Mouse (Mus musculus) myocyte (in vitro differentiated cells): ENCODE results near the gene Ripply1. TPM values are rescaled to one million over a fixed set of nuclear protein-coding genes. Genes with fewer than 3 reads are reported as not detected.

Source experiments
- H3K27me3 ChIP-seq: one replicate; pipeline ENCODE4 v1.6.1; 2011; ENCODE audit not compliant: control insufficient read depth, insufficient read depth, insufficient read length
- H3K36me3 ChIP-seq: one replicate; pipeline ENCODE4 v1.6.1; 2011; ENCODE audit not compliant: control insufficient read depth, insufficient read depth
- H3K4me2 ChIP-seq: one replicate; pipeline ENCODE4 v1.6.1; 2011; ENCODE audit warnings: low read depth, control low read depth
- H3K4me3 ChIP-seq: one replicate; pipeline ENCODE4 v1.5.1; 2011; ENCODE audit warnings: mild to moderate bottlenecking, control low read depth, moderate library complexity
- H3K79me2 ChIP-seq: one replicate; pipeline ENCODE4 v1.6.1; 2011; ENCODE audit not compliant: control insufficient read depth, insufficient read depth
- H3ac ChIP-seq: one replicate; pipeline ENCODE4 v1.6.1; 2011; ENCODE audit not compliant: control insufficient read depth, insufficient read length
- CEBPB ChIP-seq: IDR thresholded peaks from 2 replicates; pipeline ENCODE4 v1.6.1; 2011; ENCODE audit warnings: mild to moderate bottlenecking, moderate library complexity; ENCODE audit not compliant: poor library complexity, insufficient read depth, severe bottlenecking
- E2F4 ChIP-seq: IDR thresholded peaks from one replicate; pipeline ENCODE4 v1.6.1; 2011; ENCODE audit warnings: mild to moderate bottlenecking, control low read depth, moderate library complexity; ENCODE audit not compliant: insufficient read depth
- MAX ChIP-seq: IDR thresholded peaks from one replicate; pipeline ENCODE4 v1.6.1; 2011; ENCODE audit warnings: low read depth, mild to moderate bottlenecking, control low read depth
- MYOD1 ChIP-seq, 3 experiments: IDR thresholded peaks; one replicate each; pipeline ENCODE4 v1.6.1; 2011; ENCODE audit warnings: control low read depth in 2 of 3, low read depth in 2 of 3, mild to moderate bottlenecking in 2 of 3, moderate library complexity in 1 of 3; ENCODE audit not compliant: insufficient read length in 2 of 3, control insufficient read depth in 1 of 3
- MYOG ChIP-seq, 3 experiments: IDR thresholded peaks; one replicate each; pipeline ENCODE4 v1.6.1; 2011; ENCODE audit warnings: control low read depth in 2 of 3, low read depth in 2 of 3, mild to moderate bottlenecking in 2 of 3; ENCODE audit not compliant: insufficient read length in 2 of 3, control insufficient read depth in 1 of 3, insufficient read depth in 1 of 3
- POLR2A ChIP-seq: IDR thresholded peaks from one replicate; pipeline ENCODE4 v1.6.1; 2011; ENCODE audit warnings: low read depth, mild to moderate bottlenecking, control low read depth, moderate library complexity; ENCODE audit not compliant: insufficient read length
- POLR2AphosphoS2 ChIP-seq: IDR thresholded peaks from one replicate; pipeline ENCODE4 v1.6.1; 2011; ENCODE audit warnings: low read depth, control low read depth; ENCODE audit not compliant: insufficient read length
- REST ChIP-seq: IDR thresholded peaks from one replicate; pipeline ENCODE4 v1.6.1; 2011; ENCODE audit warnings: mild to moderate bottlenecking, control low read depth, moderate library complexity; ENCODE audit not compliant: insufficient read depth, insufficient read length
- SRF ChIP-seq: IDR thresholded peaks from one replicate; pipeline ENCODE4 v1.6.1; 2011; ENCODE audit warnings: low read depth; ENCODE audit not compliant: control insufficient read depth, insufficient read length
- TCF12 ChIP-seq: IDR thresholded peaks from one replicate; pipeline ENCODE4 v1.6.1; 2011; ENCODE audit warnings: mild to moderate bottlenecking, control low read depth; ENCODE audit not compliant: poor library complexity, insufficient read depth, severe bottlenecking
- TCF3 ChIP-seq: IDR thresholded peaks from one replicate; pipeline ENCODE4 v1.6.1; 2011; ENCODE audit warnings: low read depth, control low read depth; ENCODE audit not compliant: insufficient read length
- USF1 ChIP-seq: IDR thresholded peaks from one replicate; pipeline ENCODE4 v1.6.1; 2011; ENCODE audit warnings: low read depth, mild to moderate bottlenecking, control low read depth, moderate library complexity
- polyA plus RNA-seq: library from polyadenylated mRNA; unstranded; fragments of >200 nt; fragmentation: generic; extraction: Trizol; gene quantifications from one replicate; pipeline ENCODE4 v1.2.1, GENCODE M21; 2012; ENCODE audit warnings: missing spikeins

Ripply1 gene
- polyA plus RNA-seq, 1 experiment = 3.1 TPM

DNA sequence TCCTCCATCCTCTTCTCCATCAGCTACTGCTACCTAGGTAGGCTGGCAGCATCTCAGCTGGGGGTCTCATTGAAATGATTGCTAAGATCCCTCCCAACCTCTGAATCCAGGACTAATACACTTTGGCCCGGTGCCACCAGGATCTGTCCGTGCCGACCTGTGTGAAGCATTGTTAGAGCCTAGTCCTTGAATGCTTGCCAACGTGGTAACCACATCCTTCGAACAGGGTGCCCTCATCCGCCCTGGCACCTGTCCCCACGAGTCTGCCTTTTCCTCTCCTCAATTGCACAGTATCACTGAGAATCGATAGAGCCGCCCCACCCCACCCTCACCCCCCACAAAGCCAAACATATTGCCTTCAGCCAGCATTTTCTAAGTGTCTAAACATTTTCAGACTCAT is 15.7 kb upstream of the Ripply1 start:
- Histone ChIP-seq H3K27me3 (no peaks in the 10 kb centered on the region), H3K79me2 (no peaks in the 10 kb centered on the region), H3K4me3 (no peak overlapping the region), H3K4me2 (no peak overlapping the region), H3ac (no peak overlapping the region), H3K36me3 (no peaks in the 10 kb centered on the region)
- no peak for TF ChIP-seq POLR2AphosphoS2
- no peak for TF ChIP-seq TCF3
- no peak for TF ChIP-seq POLR2A
- no peak for TF ChIP-seq CEBPB
- TF ChIP-seq SRF = no peak
- no peak for TF ChIP-seq REST
- no peak for TF ChIP-seq MYOG (IDR thresholded peaks at IDR 0.05; ENCODE audit: control insufficient read depth in 1 of 3, insufficient read depth in 1 of 3, insufficient read length in 2 of 3, low read depth in 2 of 3)
- no peak for TF ChIP-seq MAX
- TF ChIP-seq E2F4 = no peak
- TF ChIP-seq MYOD1 (IDR thresholded peaks at IDR 0.05; ENCODE audit: control insufficient read depth in 1 of 3, insufficient read length in 2 of 3, low read depth in 2 of 3) = no peak
- TF ChIP-seq USF1 = no peak
- no peak for TF ChIP-seq TCF12

DNA sequence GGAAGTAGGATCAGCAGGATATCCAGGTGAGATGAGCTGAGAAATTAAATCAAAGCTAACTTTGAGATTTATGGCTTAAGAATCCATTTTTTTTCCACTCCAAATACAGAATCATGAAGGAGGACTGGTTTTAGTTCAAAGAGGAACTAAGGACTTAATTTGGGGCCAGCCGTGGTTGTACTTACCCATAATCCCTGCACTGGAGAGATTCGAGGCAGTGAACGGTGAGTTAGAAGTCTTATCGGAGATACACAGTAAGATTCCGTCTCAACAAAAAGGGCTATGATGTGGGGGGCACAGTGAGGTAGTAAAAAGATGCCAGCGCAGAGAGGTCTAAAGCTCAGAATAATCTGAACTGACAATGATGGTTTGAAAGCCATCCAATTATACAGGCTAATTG is 13.9 kb upstream of the Ripply1 start:
- Histone ChIP-seq H3K4me2 (no peak overlapping the region), H3K79me2 (no peaks in the 10 kb centered on the region), H3K27me3 (no peaks in the 10 kb centered on the region), H3ac (no peak overlapping the region), H3K36me3 (no peaks in the 10 kb centered on the region), H3K4me3 (no peak overlapping the region)
- TF ChIP-seq MYOG (IDR thresholded peaks at IDR 0.05; ENCODE audit: control insufficient read depth in 1 of 3, insufficient read depth in 1 of 3, insufficient read length in 2 of 3, low read depth in 2 of 3) (no peak), MAX (no peak), TCF12 (no peak), REST (no peak), POLR2A (no peak), CEBPB (no peak), MYOD1 (IDR thresholded peaks at IDR 0.05; ENCODE audit: control insufficient read depth in 1 of 3, insufficient read length in 2 of 3, low read depth in 2 of 3) (no peak)

DNA sequence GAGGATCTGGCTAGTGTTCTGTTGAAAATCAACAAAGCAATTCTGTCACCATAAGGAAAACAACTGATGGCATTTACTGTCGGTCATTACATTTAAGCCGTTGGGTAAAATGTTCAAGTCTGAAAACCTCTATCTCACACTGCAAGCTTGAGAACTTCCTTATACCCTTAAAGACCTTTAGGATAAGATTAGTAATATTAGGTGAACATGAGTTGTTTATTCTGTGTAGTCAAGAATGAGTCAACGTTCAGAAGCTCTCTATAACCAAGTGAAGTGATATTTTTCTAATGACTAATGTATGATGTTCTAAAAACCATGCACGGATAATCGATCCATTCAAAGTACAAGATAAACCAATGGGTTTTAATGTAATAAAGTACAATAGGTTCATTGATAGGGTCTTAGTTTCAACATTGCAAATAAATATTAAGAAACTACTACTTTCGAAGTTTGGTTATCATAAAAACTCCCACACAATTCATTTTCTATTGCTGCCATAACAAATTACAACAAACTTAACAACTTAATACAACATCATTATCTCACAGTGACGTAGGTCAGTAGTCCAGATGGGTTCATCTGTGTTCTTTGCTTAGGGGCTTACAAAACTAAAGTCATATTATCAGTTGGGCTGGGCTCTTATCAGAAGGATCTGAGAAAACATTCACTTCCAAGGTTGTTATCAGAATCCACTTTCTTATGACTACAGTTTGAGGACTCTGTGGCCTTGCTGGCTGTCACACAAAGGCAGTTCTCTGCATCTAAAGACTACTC is 12.1 kb upstream of the Ripply1 start:
- Histone ChIP-seq H3K4me2 (no peak overlapping the region), H3K27me3 (no peaks in the 10 kb centered on the region), H3ac (no peak overlapping the region), H3K79me2 (no peaks in the 10 kb centered on the region), H3K36me3 (no peaks in the 10 kb centered on the region), H3K4me3 (no peak overlapping the region)
- TF ChIP-seq REST (no peak), MYOG (IDR thresholded peaks at IDR 0.05; ENCODE audit: control insufficient read depth in 1 of 3, insufficient read depth in 1 of 3, insufficient read length in 2 of 3, low read depth in 2 of 3) (no peak), MYOD1 (IDR thresholded peaks at IDR 0.05; ENCODE audit: control insufficient read depth in 1 of 3, insufficient read length in 2 of 3, low read depth in 2 of 3) (no peak), CEBPB (no peak), USF1 (no peak), TCF12 (no peak), MAX (no peak), POLR2A (no peak), TCF3 (no peak), SRF (no peak), E2F4 (no peak), POLR2AphosphoS2 (no peak)

DNA sequence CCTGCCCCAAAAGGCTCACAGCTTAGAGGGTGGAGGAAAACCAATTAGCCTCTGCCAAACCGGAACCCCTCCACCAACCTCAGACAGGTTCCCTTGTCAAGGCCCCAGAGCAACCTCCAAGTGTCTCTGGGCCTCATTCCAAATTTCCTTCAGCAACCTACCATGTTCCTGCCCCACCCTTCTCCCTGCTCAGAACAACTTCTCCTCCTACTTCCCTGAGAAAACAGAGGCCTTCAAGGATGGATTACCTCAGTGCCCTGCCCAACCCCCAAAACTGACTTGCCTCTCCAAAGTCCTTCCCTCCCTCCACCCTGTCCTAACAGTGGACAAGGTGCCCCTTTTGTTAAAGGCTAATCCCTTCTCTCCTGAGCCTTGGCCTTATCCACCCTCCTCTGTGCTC is 3.6 kb upstream of the Ripply1 start:
- H3K27me3 ChIP-seq = no peaks in the 10 kb centered on the region
- H3K36me3 ChIP-seq = no peaks in the 10 kb centered on the region
- no peak overlapping the region for H3ac ChIP-seq
- no peak for TF ChIP-seq MYOG (IDR thresholded peaks at IDR 0.05; ENCODE audit: control insufficient read depth in 1 of 3, insufficient read depth in 1 of 3, insufficient read length in 2 of 3, low read depth in 2 of 3)
- TF ChIP-seq POLR2AphosphoS2 = no peak
- TF ChIP-seq MAX = no peak
- no peak for TF ChIP-seq POLR2A
- TF ChIP-seq CEBPB = no peak
- no peak for TF ChIP-seq TCF12
- TF ChIP-seq REST = no peak
- no peak for TF ChIP-seq E2F4
- no peak for TF ChIP-seq TCF3
- H3K79me2 ChIP-seq = no peaks in the 10 kb centered on the region
- no peak overlapping the region for H3K4me3 ChIP-seq
- no peak overlapping the region for H3K4me2 ChIP-seq

DNA sequence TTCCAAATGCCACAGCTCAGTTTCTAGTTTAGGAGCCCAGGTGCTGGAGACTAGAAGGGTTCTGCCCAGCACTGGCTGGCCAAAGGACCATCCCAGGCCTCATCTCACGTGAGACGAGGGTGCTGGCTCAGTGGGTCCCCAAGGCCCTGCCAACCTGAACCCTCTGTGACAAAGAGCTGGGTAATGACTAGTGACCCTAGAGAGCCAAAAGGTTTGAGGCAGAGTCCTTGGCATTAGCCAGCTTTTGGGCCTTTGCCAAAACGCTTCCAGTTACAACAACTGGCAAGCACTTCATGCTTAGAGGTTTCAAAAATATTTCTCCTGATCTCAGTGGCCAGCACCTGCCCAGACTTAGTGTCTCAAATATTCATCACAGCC is 881 bp upstream of the Ripply1 start:
- H3K36me3 ChIP-seq = no peaks in the 10 kb centered on the region
- H3K27me3 ChIP-seq = no peaks in the 10 kb centered on the region
- H3K4me3 ChIP-seq = no peak overlapping the region
- H3K4me2 ChIP-seq = peak overlapping the region; percentile 18
- no peak overlapping the region for H3ac ChIP-seq
- no peak for TF ChIP-seq USF1
- no peak for TF ChIP-seq SRF
- TF ChIP-seq CEBPB = no peak
- no peak for TF ChIP-seq REST
- TF ChIP-seq POLR2A = no peak
- no peak for TF ChIP-seq TCF12
- no peak for TF ChIP-seq TCF3
- TF ChIP-seq POLR2AphosphoS2 = no peak
- TF ChIP-seq MAX = no peak
- no peak for TF ChIP-seq MYOG (IDR thresholded peaks at IDR 0.05; ENCODE audit: control insufficient read depth in 1 of 3, insufficient read depth in 1 of 3, insufficient read length in 2 of 3, low read depth in 2 of 3)
- H3K79me2 ChIP-seq = no peaks in the 10 kb centered on the region
